Mouse (Mus musculus): ENCODE measurements at regions not wholly inside any gene's neighbourhood (a gene's known extent, or its start where the extent isn't known, plus 50 kb on each side); places are given as distances from the start of the nearest gene placed in this dataset.

- peaks cover 14% of the 10 kb centered on the region for H3K4me1 ChIP-seq
- no peak overlapping the region for H3K27ac ChIP-seq (replicated peaks)
- ATAC-seq (ENCODE audit: extremely low read depth, insufficient number of reproducible peaks, low FRiP score, low TSS enrichment), result no peak
- no peak overlapping the region for H3K9ac ChIP-seq
- 67% methylated on average over 5 of the region's 10 CpGs for WGBS
- no peak overlapping the region for H3K4me3 ChIP-seq
- no peaks in the 10 kb centered on the region for H3K36me3 ChIP-seq
- no peaks in the 10 kb centered on the region for H3K9me3 ChIP-seq
- H3K27me3 ChIP-seq (replicated peaks), result no peaks in the 10 kb centered on the region
- H3K4me2 ChIP-seq, result no peak overlapping the region
Observed at GRCm38 (mm10) chr12:13134168-13134567, 114.8 kb downstream of the Ddx1 start.

- Histone ChIP-seq H3K9me3 (no peaks in the 10 kb centered on the region), H3K36me3 (no peaks in the 10 kb centered on the region), H3K9ac (no peak overlapping the region), H3K4me1 (peaks cover 13% of the 10 kb centered on the region), H3K4me3 (no peak overlapping the region), H3K4me2 (no peak overlapping the region), H3K27ac (replicated peaks) (no peak overlapping the region), H3K27me3 (replicated peaks) (no peaks in the 10 kb centered on the region)
- ATAC-seq (ENCODE audit: extremely low read depth, insufficient number of reproducible peaks, low FRiP score, low TSS enrichment), result no peak
- 35% methylated on average over 8 of the region's 8 CpGs for WGBS
Observed at GRCm38 (mm10) chr12:13129677-13130082, 119.3 kb downstream of the Ddx1 start.

- ATAC-seq (ENCODE audit: extremely low read depth, insufficient number of reproducible peaks, low FRiP score, low TSS enrichment), result no peak
- 71% methylated on average over 11 of the region's 11 CpGs for WGBS
- H3K9ac ChIP-seq, result no peak overlapping the region
Observed at GRCm38 (mm10) chr12:13127407-13127806, 121.6 kb downstream of the Ddx1 start.

GRCm38 (mm10) chr12:13125054-13125453, 124.0 kb downstream of the Ddx1 start:
- no peak for ATAC-seq (ENCODE audit: extremely low read depth, insufficient number of reproducible peaks, low FRiP score, low TSS enrichment)
- H3K4me2 ChIP-seq, result no peak overlapping the region
- no peak overlapping the region for H3K27ac ChIP-seq (replicated peaks)
- H3K27me3 ChIP-seq (replicated peaks), result 0 out of 2 replicates have a peak, but pooled peaks cover 5% of the 10 kb centered on the region
- no peaks in the 10 kb centered on the region for H3K36me3 ChIP-seq
- no peaks in the 10 kb centered on the region for H3K9me3 ChIP-seq
- no peak overlapping the region for H3K9ac ChIP-seq
- WGBS, result 90% methylated on average over 1 of the region's 1 CpGs
- H3K4me3 ChIP-seq, result no peak overlapping the region
- peaks cover 37% of the 10 kb centered on the region for H3K4me1 ChIP-seq

More at GRCm38 (mm10) chr12:13127407-13127806, 121.6 kb downstream of the Ddx1 start:
- Histone ChIP-seq H3K36me3 (no peaks in the 10 kb centered on the region), H3K27ac (replicated peaks) (no peak overlapping the region), H3K4me3 (no peak overlapping the region), H3K27me3 (replicated peaks) (0 out of 2 replicates have a peak, but pooled peaks cover 5% of the 10 kb centered on the region), H3K4me1 (peaks cover 16% of the 10 kb centered on the region), H3K4me2 (no peak overlapping the region), H3K9me3 (no peaks in the 10 kb centered on the region)

GRCm38 (mm10) chr12:13122282-13122681, 126.7 kb downstream of the Ddx1 start:
- H3K4me2 ChIP-seq, result no peak overlapping the region
- H3K4me1 ChIP-seq, result peaks cover 56% of the 10 kb centered on the region
- no peaks in the 10 kb centered on the region for H3K9me3 ChIP-seq
- no peak overlapping the region for H3K4me3 ChIP-seq
- H3K27me3 ChIP-seq (replicated peaks), result 0 out of 2 replicates have a peak, but pooled peaks cover 5% of the 10 kb centered on the region
- no peaks in the 10 kb centered on the region for H3K36me3 ChIP-seq
- H3K27ac ChIP-seq (replicated peaks), result peak overlapping the region; percentile 42
- 20% methylated on average over 9 of the region's 9 CpGs for WGBS
- no peak overlapping the region for H3K9ac ChIP-seq
- peak; percentile 35; the same call in 1 of the 2 replicates for ATAC-seq (ENCODE audit: extremely low read depth, insufficient number of reproducible peaks, low FRiP score, low TSS enrichment)

- ATAC-seq (ENCODE audit: extremely low read depth, insufficient number of reproducible peaks, low FRiP score, low TSS enrichment), result no peak
- no peak overlapping the region for H3K4me2 ChIP-seq
- H3K9ac ChIP-seq, result no peak overlapping the region
- peaks cover 62% of the 10 kb centered on the region for H3K4me1 ChIP-seq
- 0 out of 2 replicates have a peak, but pooled peaks cover 5% of the 10 kb centered on the region for H3K27me3 ChIP-seq (replicated peaks)
- WGBS, result 24% methylated on average over 7 of the region's 7 CpGs
- no peaks in the 10 kb centered on the region for H3K36me3 ChIP-seq
- H3K9me3 ChIP-seq, result no peaks in the 10 kb centered on the region
- H3K27ac ChIP-seq (replicated peaks), result 0 out of 2 replicates have a peak overlapping the region, but pooled peaks have one; percentile 46
- no peak overlapping the region for H3K4me3 ChIP-seq
Observed at GRCm38 (mm10) chr12:13120581-13120980, 128.4 kb downstream of the Ddx1 start.

- Histone ChIP-seq H3K9me3 (no peaks in the 10 kb centered on the region), H3K4me3 (no peak overlapping the region), H3K27me3 (replicated peaks) (0 out of 2 replicates have a peak, but pooled peaks cover 5% of the 10 kb centered on the region), H3K4me1 (peaks cover 70% of the 10 kb centered on the region), H3K9ac (no peak overlapping the region), H3K36me3 (no peaks in the 10 kb centered on the region), H3K4me2 (no peak overlapping the region), H3K27ac (replicated peaks) (peak overlapping the region; percentile 46)
- no peak for ATAC-seq (ENCODE audit: extremely low read depth, insufficient number of reproducible peaks, low FRiP score, low TSS enrichment)
- 64% methylated on average over 3 of the region's 3 CpGs for WGBS
Observed at GRCm38 (mm10) chr12:13119653-13120052, 129.4 kb downstream of the Ddx1 start.

- Histone ChIP-seq H3K4me2 (no peak overlapping the region), H3K9ac (no peak overlapping the region), H3K4me1 (peaks cover 79% of the 10 kb centered on the region), H3K9me3 (no peaks in the 10 kb centered on the region), H3K4me3 (no peak overlapping the region), H3K27ac (replicated peaks) (peak overlapping the region; percentile 46; the same call in 1 of the 2 replicates), H3K36me3 (no peaks in the 10 kb centered on the region), H3K27me3 (replicated peaks) (no peaks in the 10 kb centered on the region)
- WGBS, result 44% methylated on average over 9 of the region's 9 CpGs
- ATAC-seq (ENCODE audit: extremely low read depth, insufficient number of reproducible peaks, low FRiP score, low TSS enrichment), result no peak
Observed at GRCm38 (mm10) chr12:13118026-13118425, 131.0 kb downstream of the Ddx1 start.

- Histone ChIP-seq H3K27me3 (replicated peaks) (no peaks in the 10 kb centered on the region), H3K4me2 (no peak overlapping the region), H3K36me3 (no peaks in the 10 kb centered on the region), H3K9ac (no peak overlapping the region), H3K9me3 (no peaks in the 10 kb centered on the region), H3K4me3 (no peak overlapping the region), H3K4me1 (peaks cover 46% of the 10 kb centered on the region), H3K27ac (replicated peaks) (no peak overlapping the region)
- WGBS, result 41% methylated on average over 4 of the region's 4 CpGs
- ATAC-seq (ENCODE audit: extremely low read depth, insufficient number of reproducible peaks, low FRiP score, low TSS enrichment), result no peak
Observed at GRCm38 (mm10) chr12:13114341-13114740, 134.7 kb downstream of the Ddx1 start.

GRCm38 (mm10) chr12:13106931-13107330, 142.1 kb downstream of the Ddx1 start:
- H3K9ac ChIP-seq, result no peak overlapping the region
- ATAC-seq (ENCODE audit: extremely low read depth, insufficient number of reproducible peaks, low FRiP score, low TSS enrichment), result no peak
- H3K27me3 ChIP-seq (replicated peaks), result 0 out of 2 replicates have a peak, but pooled peaks cover 4% of the 10 kb centered on the region
- H3K9me3 ChIP-seq, result no peaks in the 10 kb centered on the region
- no peaks in the 10 kb centered on the region for H3K4me1 ChIP-seq
- H3K4me2 ChIP-seq, result no peak overlapping the region
- H3K27ac ChIP-seq (replicated peaks), result no peak overlapping the region
- 79% methylated on average over 3 of the region's 3 CpGs for WGBS
- no peak overlapping the region for H3K4me3 ChIP-seq
- H3K36me3 ChIP-seq, result no peaks in the 10 kb centered on the region

GRCm38 (mm10) chr12:13100505-13101354, 148.3 kb downstream of the Ddx1 start:
- Histone ChIP-seq H3K36me3 (no peaks in the 10 kb centered on the region), H3K27me3 (replicated peaks) (0 out of 2 replicates have a peak, but pooled peaks cover 4% of the 10 kb centered on the region), H3K9ac (no peak overlapping the region), H3K9me3 (peaks cover 9% of the 10 kb centered on the region; the same call in 1 of the 2 replicates), H3K4me3 (no peak overlapping the region), H3K4me1 (peaks cover 12% of the 10 kb centered on the region), H3K27ac (replicated peaks) (peak overlapping the region; percentile 42), H3K4me2 (no peak overlapping the region)
- WGBS, result 37% methylated on average over 12 of the region's 12 CpGs
- peak; percentile 23; the same call in 1 of the 2 replicates for ATAC-seq (ENCODE audit: extremely low read depth, insufficient number of reproducible peaks, low FRiP score, low TSS enrichment)

Measured in heart, embryonic 13.5 days (tissue).